Mouse (Mus musculus) forebrain, embryonic 10.5 days (tissue): ENCODE data around the gene Gm40193. TPM values are rescaled to one million over a fixed set of nuclear protein-coding genes. Genes with fewer than 3 reads are reported as not detected.
A peak's percentile ranks its signal among the peaks of the same experiment; 100 is the strongest.

ENCODE experiments used
- DNase-seq: peaks from one replicate; pipeline ENCODE4 v3.0.0-alpha.2; 2017; ENCODE audit warnings: low spot score; ENCODE audit errors: extremely low spot score
- H3K27ac ChIP-seq: fragments of 300-500 bp; sonication (generic); 2 replicates; pipeline ENCODE4 v1.5.1; 2016; ENCODE audit warnings: mild to moderate bottlenecking
- H3K27me3 ChIP-seq: fragments of 300-500 bp; sonication (generic); 2 replicates; pipeline ENCODE4 v1.6.1; 2016; ENCODE audit warnings: mild to moderate bottlenecking; ENCODE audit not compliant: poor library complexity, severe bottlenecking
- H3K36me3 ChIP-seq: fragments of 300-500 bp; sonication (generic); replicated peaks from 2 replicates; pipeline ENCODE4 v1.6.1; 2016; ENCODE audit warnings: mild to moderate bottlenecking, moderate library complexity
- H3K4me1 ChIP-seq: fragments of 300-500 bp; sonication (generic); 2 replicates; pipeline ENCODE4 v1.6.1; 2016
- H3K4me3 ChIP-seq: fragments of 300-500 bp; sonication (generic); 2 replicates; pipeline ENCODE4 v1.5.1; 2016; ENCODE audit warnings: mild to moderate bottlenecking, moderate library complexity
- H3K9me3 ChIP-seq: fragments of 300-500 bp; sonication (generic); 2 replicates; pipeline ENCODE4 v1.6.1; 2016; ENCODE audit warnings: mild to moderate bottlenecking, moderate library complexity
- WGBS: fragments of 180-500 bp; shearing (Covaris S2); methylation state at CpG from one replicate; pipeline ENCODE4 v1.1.7; 2016; 5-methylcytosine and 5-hydroxymethylcytosine counted together
- polyA plus RNA-seq: library from polyadenylated mRNA; unstranded; fragments of >200 nt; fragmentation: Nextera tagmentation; extraction: Ambion mirVana; gene quantifications from 2 replicates; pipeline ENCODE4 v1.2.1, GENCODE M21; 2016

The Gm40193 gene
- polyA plus RNA-seq, 1 experiment from 2014 or later: not detected

DNA sequence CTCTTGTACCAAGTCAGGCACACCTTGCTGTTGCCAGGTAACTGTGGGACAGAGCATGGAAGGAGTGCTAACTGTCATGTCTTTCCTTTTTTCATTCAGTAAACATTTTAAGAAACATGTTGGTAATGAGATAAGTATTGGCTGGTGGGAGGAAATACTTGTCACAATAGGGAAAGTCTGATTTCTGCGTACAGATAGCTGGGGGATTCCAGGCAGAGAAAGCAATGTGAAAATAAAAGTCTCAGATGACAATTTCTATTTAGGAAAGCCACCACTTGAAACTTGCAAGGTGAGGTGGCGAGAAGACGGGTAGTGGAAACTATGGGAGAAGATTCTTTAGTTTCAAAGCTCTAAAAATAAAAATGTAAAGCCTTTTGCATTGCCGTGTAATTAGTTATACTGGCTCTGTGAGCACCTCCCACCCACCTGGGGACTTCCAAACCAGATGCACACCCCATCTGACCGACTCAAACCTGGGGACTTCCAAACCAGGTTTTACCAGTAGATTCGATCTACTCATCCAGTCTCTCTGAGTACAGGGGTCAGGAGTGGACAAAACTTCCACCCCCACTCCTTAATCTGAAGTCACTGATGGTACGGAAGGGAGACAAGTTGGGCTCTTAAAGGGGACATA lies 19.9 kb downstream of the Gm40193 start:
- DNase-seq: no peak
- Histone ChIP-seq H3K4me1 (peaks cover 21% of the 10 kb centered on the region), H3K27ac (no peak overlapping the region), H3K27me3 (peaks cover 22% of the 10 kb centered on the region; the same call in 1 of the 2 replicates), H3K9me3 (no peaks in the 10 kb centered on the region), H3K36me3 (no peaks in the 10 kb centered on the region), H3K4me3 (no peak overlapping the region)
- 79% methylated on average over 7 of the region's 7 CpGs for WGBS

DNA sequence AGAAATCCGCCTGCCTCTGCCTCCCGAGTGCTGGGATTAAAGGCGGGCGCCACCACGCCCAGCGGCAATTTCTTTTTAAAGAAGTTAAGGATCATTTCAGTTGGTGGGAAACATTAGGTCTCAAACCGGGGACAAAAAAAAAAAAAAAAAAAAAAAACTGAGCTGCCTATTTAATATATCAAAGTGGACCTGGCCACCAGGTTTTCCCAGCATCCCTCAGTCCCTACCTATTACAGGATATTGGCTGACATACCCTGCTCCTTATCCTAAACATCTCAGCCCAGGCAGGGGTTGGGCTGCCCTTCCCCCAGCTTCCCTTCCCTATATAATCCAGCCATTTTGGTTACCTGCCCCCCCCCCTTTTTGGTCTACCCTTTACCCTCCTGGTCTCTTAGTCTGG lies 20.9 kb downstream of the Gm40193 start:
- H3K4me3 ChIP-seq: no peak overlapping the region
- no peak for DNase-seq
- peaks cover 22% of the 10 kb centered on the region; the same call in 1 of the 2 replicates for H3K27me3 ChIP-seq
- H3K36me3 ChIP-seq: no peaks in the 10 kb centered on the region
- H3K4me1 ChIP-seq: peaks cover 21% of the 10 kb centered on the region
- H3K27ac ChIP-seq: no peak overlapping the region
- WGBS: 95% methylated on average over 7 of the region's 7 CpGs
- no peaks in the 10 kb centered on the region for H3K9me3 ChIP-seq

DNA sequence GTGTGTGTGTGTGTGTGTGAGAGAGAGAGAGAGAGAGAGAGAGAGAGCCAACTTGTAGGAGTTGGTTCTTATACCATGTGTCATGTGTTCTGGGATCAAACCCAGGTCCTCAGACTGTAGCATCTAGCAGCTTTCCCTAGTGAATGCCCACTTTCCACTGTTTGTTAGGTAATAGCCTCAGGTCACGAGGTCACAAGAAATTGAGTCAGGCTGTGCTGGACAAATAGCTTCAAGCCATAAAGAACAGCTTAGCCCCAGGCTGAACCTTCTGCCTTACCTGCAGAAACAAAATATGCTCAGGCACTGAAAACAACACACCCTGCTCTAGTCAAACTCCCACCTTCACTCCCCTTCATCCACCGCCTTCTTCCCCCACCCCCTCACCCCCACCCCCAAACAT lies 21.5 kb downstream of the Gm40193 start:
- no peak overlapping the region for H3K27ac ChIP-seq
- H3K36me3 ChIP-seq: no peaks in the 10 kb centered on the region
- 83% methylated on average over 2 of the region's 2 CpGs for WGBS
- peaks cover 21% of the 10 kb centered on the region for H3K4me1 ChIP-seq
- no peaks in the 10 kb centered on the region for H3K9me3 ChIP-seq
- DNase-seq: no peak
- peaks cover 22% of the 10 kb centered on the region; the same call in 1 of the 2 replicates for H3K27me3 ChIP-seq
- H3K4me3 ChIP-seq: no peak overlapping the region

DNA sequence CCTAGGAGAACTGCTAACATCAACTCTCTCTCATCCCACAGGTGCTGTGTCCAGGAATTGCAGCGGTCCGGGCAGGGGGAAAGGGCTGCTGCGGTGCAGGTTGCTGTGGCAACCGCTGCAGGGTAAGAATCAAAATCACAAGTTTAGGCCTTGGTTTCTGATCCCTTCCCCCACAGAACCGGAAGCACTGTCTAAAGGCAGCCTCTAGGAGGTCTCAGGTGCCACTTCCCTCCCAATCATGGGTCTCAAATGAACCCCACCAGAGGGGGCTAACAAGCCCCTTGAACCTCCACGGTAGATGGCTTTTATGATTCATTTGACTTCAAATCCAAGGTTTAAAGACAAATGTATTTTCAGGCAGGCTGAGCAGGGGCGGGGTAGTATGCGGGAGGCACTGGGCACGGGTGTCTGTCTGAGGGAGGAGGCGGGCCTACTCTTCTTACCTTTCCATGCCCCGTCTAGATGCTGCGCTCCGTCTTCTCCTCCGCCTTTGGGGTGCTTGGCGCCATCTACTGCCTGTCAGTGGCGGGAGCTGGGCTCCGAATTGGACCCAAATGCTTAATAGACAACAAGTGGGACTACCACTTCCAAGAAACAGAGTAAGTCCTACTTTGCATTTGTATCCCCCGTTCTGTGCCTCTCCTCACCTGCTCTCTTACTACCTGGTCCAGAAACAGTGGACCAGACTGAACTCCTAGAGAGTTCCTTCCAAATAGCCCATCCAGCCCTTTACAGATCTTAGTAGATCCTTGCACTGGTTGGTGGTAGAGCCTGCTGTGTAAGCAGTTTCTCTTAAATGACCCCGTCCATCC lies 22.8 kb downstream of the Gm40193 start:
- Histone ChIP-seq H3K27me3 (peaks cover 28% of the 10 kb centered on the region; the same call in 1 of the 2 replicates), H3K36me3 (no peaks in the 10 kb centered on the region), H3K9me3 (no peaks in the 10 kb centered on the region), H3K4me3 (peak overlapping the region; percentile 32), H3K4me1 (peaks cover 21% of the 10 kb centered on the region), H3K27ac (peak overlapping the region; percentile 44; the same call in 1 of the 2 replicates)
- DNase-seq: peak; percentile 59
- WGBS: 14% methylated on average over 19 of the region's 19 CpGs

DNA sequence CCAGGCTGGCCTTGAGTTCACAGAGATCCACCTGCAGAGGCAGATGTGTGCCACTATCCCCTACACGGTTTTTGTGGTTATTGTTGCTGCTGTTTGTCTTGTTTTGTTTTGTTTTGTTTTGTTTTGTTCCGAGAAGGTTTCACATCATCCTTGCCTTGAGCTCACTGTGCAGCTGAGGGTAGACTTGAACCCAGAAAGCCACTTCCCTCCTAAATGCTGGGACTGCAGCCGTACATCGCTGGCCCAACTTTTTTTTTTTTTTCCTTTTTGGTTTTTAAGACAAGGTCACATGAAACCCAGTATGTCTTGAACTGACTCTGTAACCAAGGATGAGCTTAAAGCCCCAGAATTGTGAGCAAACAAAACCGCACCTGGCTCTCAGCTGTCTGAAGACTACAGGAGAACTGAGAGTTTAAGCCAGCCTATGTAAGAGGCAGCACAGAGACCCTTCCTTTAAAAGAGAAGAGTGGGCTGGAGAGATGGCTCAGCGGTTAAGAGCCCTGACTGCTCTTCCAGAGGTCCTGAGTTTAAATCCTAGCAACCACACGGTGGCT lies 25.7 kb downstream of the Gm40193 start:
- Histone ChIP-seq H3K4me3 (no peak overlapping the region), H3K27ac (no peak overlapping the region), H3K4me1 (peaks cover 12% of the 10 kb centered on the region), H3K9me3 (no peaks in the 10 kb centered on the region), H3K27me3 (peaks cover 28% of the 10 kb centered on the region; the same call in 1 of the 2 replicates), H3K36me3 (no peaks in the 10 kb centered on the region)
- no peak for DNase-seq
- 78% methylated on average over 7 of the region's 7 CpGs for WGBS

DNA sequence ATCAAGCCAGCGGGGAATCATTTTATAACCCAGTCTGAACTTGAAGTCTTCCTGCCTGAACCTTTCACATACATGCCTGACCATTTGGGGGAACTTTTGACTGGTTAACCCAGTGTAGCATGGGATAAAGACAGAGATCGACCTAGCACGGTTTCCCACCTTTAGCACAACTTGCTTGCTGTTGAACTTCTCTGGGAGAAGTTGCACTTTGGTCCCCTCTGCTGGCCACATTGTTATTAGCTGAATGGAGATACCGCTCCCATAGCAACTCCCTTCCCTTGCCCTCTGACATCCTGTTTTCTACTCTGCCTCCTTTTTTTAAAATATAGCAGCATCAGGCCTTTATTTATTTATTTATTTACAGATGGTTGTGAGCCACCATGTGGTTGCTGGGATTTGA lies 26.4 kb downstream of the Gm40193 start:
- H3K9me3 ChIP-seq: no peaks in the 10 kb centered on the region
- no peak overlapping the region for H3K4me3 ChIP-seq
- peaks cover 28% of the 10 kb centered on the region; the same call in 1 of the 2 replicates for H3K27me3 ChIP-seq
- peaks cover 12% of the 10 kb centered on the region for H3K4me1 ChIP-seq
- no peaks in the 10 kb centered on the region for H3K36me3 ChIP-seq
- H3K27ac ChIP-seq: no peak overlapping the region
- WGBS: 35% methylated on average over 4 of the region's 4 CpGs
- DNase-seq: peak; percentile 43

DNA sequence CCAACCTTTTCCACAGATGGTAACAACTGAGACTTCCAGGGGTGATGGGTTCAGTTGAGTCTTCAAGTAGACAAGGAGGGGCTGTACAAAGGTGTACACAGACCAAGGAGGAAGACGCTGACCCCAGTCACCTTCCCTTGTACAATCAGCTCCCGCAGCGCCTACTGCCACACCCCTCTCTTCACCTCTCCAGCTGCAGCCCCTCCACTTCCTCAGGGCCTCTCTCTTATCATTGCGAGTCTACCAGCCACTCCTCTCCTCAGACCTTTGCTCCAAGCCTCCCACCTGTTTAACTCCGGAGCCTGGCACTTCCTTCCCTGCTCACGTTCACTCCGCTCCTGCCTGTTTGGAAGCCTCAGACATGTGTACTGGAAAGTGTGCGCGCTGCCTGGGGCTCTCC lies 27.8 kb downstream of the Gm40193 start, which contains the start of gene Tm4sf5:
Gene Tm4sf5, plus strand, starts transcription at position 275 of the 400 bp plus-strand sequence.
- DNase-seq: no peak
- Histone ChIP-seq H3K4me3 (no peak within 1 kb of the TSS), H3K4me1 (peaks cover 5% of the 10 kb centered on the region), H3K27me3 (peaks cover 20% of the 10 kb centered on the region; the same call in 1 of the 2 replicates), H3K36me3 (no peaks in the 10 kb centered on the region), H3K9me3 (no peaks in the 10 kb centered on the region), H3K27ac (no peak within 1 kb of the TSS)
- WGBS: 83% methylated on average over 9 of the region's 9 CpGs

DNA sequence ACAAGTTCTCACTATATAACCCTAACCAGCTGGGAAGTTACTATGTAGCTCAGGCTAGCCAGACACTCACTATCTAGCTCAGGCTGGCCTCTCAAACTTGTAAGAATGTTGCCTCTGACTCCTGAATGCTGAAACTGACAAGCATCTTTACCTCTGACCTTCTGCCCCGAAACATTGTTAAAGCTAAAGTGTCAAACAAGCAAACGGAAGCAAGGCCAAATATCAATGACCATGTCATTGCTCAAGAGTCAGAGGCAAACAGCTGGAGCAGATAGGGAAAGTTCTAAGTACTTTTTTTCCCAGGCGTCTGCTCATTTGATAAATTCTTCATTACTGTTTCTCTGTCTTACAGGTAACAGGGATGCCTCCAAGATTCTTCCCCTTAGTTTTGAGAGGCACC lies 30.7 kb downstream of the Gm40193 start:
- Histone ChIP-seq H3K36me3 (no peaks in the 10 kb centered on the region), H3K27me3 (peaks cover 6% of the 10 kb centered on the region; the same call in 1 of the 2 replicates), H3K27ac (no peak overlapping the region), H3K4me3 (no peak overlapping the region), H3K4me1 (no peaks in the 10 kb centered on the region), H3K9me3 (no peaks in the 10 kb centered on the region)
- WGBS: 79% methylated on average over 3 of the region's 3 CpGs
- DNase-seq: no peak

DNA sequence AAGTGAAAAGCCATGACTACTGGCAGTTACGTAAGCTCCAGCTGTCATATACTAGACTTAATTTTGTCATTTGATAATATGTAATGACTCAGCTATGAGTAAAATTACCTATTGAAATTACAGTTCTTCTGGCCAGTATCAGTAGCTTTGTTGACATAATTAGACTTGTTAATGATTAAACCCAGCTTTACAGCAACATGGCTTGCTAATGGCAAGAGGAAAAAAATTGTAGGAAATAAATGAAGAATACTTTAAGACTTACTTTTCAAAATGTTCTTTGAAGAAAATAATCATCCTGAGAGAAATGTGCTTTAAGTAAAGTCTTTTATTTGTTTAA lies 32.3 kb downstream of the Gm40193 start:
- DNase-seq: no peak
- 91% methylated on average over 1 of the region's 1 CpGs for WGBS

DNA sequence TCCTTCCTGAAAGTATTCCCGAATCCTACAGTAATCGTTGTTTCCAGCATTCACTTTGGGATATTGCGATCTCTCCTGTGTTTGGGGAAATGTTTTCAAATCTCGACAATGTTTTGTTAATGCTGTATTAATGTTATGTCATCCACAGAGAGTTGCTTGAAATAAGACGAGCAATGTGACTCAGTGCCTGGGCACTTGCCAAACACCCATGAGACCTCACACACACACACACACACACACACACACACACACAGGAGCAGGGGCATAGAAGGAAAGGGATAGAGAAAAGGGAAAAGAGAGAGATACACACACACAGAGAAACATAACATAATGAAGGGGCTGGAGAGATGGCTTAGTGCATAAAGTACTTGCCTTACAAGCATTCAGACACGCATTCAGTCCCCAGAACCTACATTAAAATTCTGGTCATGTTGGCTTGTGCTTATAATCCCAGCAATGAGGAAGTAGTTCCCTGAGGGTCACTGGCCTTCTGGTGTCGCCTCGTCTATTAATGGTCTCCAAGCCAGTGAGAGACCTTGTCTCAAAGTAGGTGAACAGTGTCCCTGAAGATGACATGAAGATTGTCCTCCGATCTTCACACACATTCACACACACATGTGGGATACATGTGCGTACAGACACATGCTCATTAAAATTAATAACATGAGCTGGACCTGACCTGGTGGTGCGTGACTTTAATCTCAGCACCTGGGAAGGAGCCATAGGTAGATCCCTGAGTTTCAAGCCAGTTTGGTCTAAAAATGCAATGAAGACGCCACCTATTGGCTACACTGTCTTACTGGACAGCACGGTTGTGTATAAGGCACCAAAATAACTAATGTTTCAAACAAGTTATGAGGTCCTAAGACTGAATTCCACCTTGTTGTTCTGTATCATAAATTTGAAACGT lies 32.9 kb downstream of the Gm40193 start:
- H3K4me1 ChIP-seq: no peaks in the 10 kb centered on the region
- no peak overlapping the region for H3K27ac ChIP-seq
- H3K36me3 ChIP-seq: no peaks in the 10 kb centered on the region
- DNase-seq: no peak
- H3K27me3 ChIP-seq: no peaks in the 10 kb centered on the region
- WGBS: 79% methylated on average over 14 of the region's 14 CpGs
- H3K9me3 ChIP-seq: no peaks in the 10 kb centered on the region
- H3K4me3 ChIP-seq: no peak overlapping the region

More for the DNA sequence above, 32.3 kb downstream of the Gm40193 start:
- H3K4me1 ChIP-seq: no peaks in the 10 kb centered on the region
- no peaks in the 10 kb centered on the region for H3K9me3 ChIP-seq
- H3K27me3 ChIP-seq: peaks cover 6% of the 10 kb centered on the region; the same call in 1 of the 2 replicates
- H3K36me3 ChIP-seq: no peaks in the 10 kb centered on the region
- H3K4me3 ChIP-seq: no peak overlapping the region
- no peak overlapping the region for H3K27ac ChIP-seq

DNA sequence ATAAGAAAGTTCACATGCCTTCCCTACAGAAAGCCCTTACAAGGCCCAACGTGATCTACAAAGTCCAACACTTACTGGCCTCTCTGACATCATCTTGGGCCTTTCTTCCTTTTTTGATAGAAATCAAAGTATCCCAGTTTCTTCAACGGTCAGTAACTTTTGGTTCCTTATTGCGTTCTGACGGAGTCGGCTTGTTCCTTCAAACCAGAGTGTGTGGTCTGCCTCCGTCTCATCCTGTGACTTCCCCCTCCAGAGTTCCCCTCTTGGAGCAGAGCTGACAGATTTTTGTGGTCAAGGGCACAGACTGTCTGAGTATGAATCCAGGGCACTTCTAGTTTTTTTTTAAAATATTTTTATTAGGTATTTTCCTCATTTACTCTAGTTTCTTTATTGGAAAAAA lies 43.1 kb downstream of the Gm40193 start:
- Histone ChIP-seq H3K4me3 (no peak overlapping the region), H3K27ac (no peak overlapping the region), H3K9me3 (peaks cover 5% of the 10 kb centered on the region), H3K27me3 (no peaks in the 10 kb centered on the region), H3K4me1 (no peaks in the 10 kb centered on the region), H3K36me3 (no peaks in the 10 kb centered on the region)
- no peak for DNase-seq
- 93% methylated on average over 6 of the region's 6 CpGs for WGBS

DNA sequence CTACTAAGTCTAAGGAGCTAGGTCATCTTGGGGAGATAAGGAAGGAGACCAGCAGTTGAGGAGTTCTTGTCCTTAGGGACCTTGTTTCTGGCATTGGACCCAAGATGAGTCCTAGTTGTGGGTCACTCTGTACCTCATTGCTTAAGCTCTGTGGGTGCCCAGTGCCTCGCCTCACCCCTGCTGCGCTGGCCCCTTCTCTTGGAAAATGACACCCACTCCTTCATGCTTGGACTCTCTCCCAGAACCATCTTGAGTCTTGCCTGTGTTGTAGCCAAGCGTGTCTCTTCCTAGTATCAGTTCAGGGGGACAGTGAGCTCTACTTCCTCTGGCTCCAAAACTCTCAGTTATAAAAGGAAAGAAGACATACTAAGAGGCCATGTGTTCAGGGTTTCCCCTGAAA lies 43.6 kb downstream of the Gm40193 start:
- no peaks in the 10 kb centered on the region for H3K27me3 ChIP-seq
- H3K4me3 ChIP-seq: no peak overlapping the region
- no peak overlapping the region for H3K27ac ChIP-seq
- H3K4me1 ChIP-seq: no peaks in the 10 kb centered on the region
- no peak for DNase-seq
- WGBS: 84% methylated on average over 3 of the region's 3 CpGs
- H3K9me3 ChIP-seq: peaks cover 5% of the 10 kb centered on the region
- H3K36me3 ChIP-seq: no peaks in the 10 kb centered on the region
